Mouse (Mus musculus) limb, embryonic 10.5 days (tissue): ENCODE measurements at regions not wholly inside any gene's neighbourhood (a gene's known extent, or its start where the extent isn't known, plus 50 kb on each side); places are given as distances from the start of the nearest gene placed in this dataset.

ENCODE experiments used
- DNase-seq: peaks from one replicate; pipeline ENCODE4 v3.0.0-alpha.2; 2017; ENCODE audit warnings: low spot score
- H3K27ac ChIP-seq: fragments of 300-500 bp; sonication (generic); 2 replicates; pipeline ENCODE4 v1.5.1; 2016; ENCODE audit warnings: mild to moderate bottlenecking
- H3K27me3 ChIP-seq: fragments of 300-500 bp; sonication (generic); 2 replicates; pipeline ENCODE4 v1.6.1; 2016; ENCODE audit warnings: low read depth, mild to moderate bottlenecking; ENCODE audit not compliant: poor library complexity, severe bottlenecking
- H3K36me3 ChIP-seq: fragments of 300-500 bp; sonication (generic); 2 replicates; pipeline ENCODE4 v1.6.1; 2016; ENCODE audit warnings: mild to moderate bottlenecking, moderate library complexity
- H3K4me1 ChIP-seq: fragments of 300-500 bp; sonication (generic); 2 replicates; pipeline ENCODE4 v1.6.1; 2016
- H3K4me3 ChIP-seq: fragments of 300-500 bp; sonication (generic); 2 replicates; pipeline ENCODE4 v1.5.1; 2016; ENCODE audit warnings: mild to moderate bottlenecking, moderate library complexity
- H3K9me3 ChIP-seq: fragments of 300-500 bp; sonication (generic); replicated peaks from 2 replicates; pipeline ENCODE4 v1.6.1; 2016; ENCODE audit warnings: mild to moderate bottlenecking
- WGBS: fragments of 180-500 bp; shearing (Covaris S2); methylation state at CpG from one replicate; pipeline ENCODE4 v1.1.7; 2016; 5-methylcytosine and 5-hydroxymethylcytosine counted together

GRCm38 (mm10) chr9:122501864-122502341, 150.5 kb downstream of the Abhd5 start:
- DNase-seq: no peak

GRCm38 (mm10) chr9:122521569-122521968, 170.2 kb downstream of the Abhd5 start:
- H3K4me3 ChIP-seq: no peak overlapping the region
- WGBS: 83% methylated on average over 5 of the region's 5 CpGs
- DNase-seq: no peak

More at GRCm38 (mm10) chr9:122501864-122502341, 150.5 kb downstream of the Abhd5 start:
- Histone ChIP-seq H3K36me3 (no peaks in the 10 kb centered on the region), H3K27me3 (no peaks in the 10 kb centered on the region), H3K4me1 (peaks cover 18% of the 10 kb centered on the region), H3K9me3 (no peaks in the 10 kb centered on the region), H3K27ac (no peak overlapping the region), H3K4me3 (no peak overlapping the region)
- 49% methylated on average over 13 of the region's 13 CpGs for WGBS

GRCm38 (mm10) chr9:122525621-122526055, 174.2 kb downstream of the Abhd5 start:
- DNase-seq: no peak
- WGBS: 66% methylated on average over 10 of the region's 10 CpGs
- Histone ChIP-seq H3K4me1 (0 out of 2 replicates have a peak, but pooled peaks cover 3% of the 10 kb centered on the region), H3K4me3 (no peak overlapping the region), H3K27me3 (no peaks in the 10 kb centered on the region), H3K9me3 (no peaks in the 10 kb centered on the region), H3K36me3 (no peaks in the 10 kb centered on the region), H3K27ac (no peak overlapping the region)

More at GRCm38 (mm10) chr9:122521569-122521968, 170.2 kb downstream of the Abhd5 start:
- Histone ChIP-seq H3K4me1 (0 out of 2 replicates have a peak, but pooled peaks cover 3% of the 10 kb centered on the region), H3K9me3 (no peaks in the 10 kb centered on the region), H3K27me3 (no peaks in the 10 kb centered on the region), H3K27ac (no peak overlapping the region), H3K36me3 (no peaks in the 10 kb centered on the region)

- H3K4me3 ChIP-seq: no peak overlapping the region
- H3K27ac ChIP-seq: no peak overlapping the region
- DNase-seq: no peak
- no peaks in the 10 kb centered on the region for H3K27me3 ChIP-seq
- 76% methylated on average over 6 of the region's 6 CpGs for WGBS
- 0 out of 2 replicates have a peak, but pooled peaks cover 3% of the 10 kb centered on the region for H3K4me1 ChIP-seq
- H3K9me3 ChIP-seq: no peaks in the 10 kb centered on the region
- H3K36me3 ChIP-seq: no peaks in the 10 kb centered on the region
Measured at GRCm38 (mm10) chr9:122528267-122528666, 176.9 kb downstream of the Abhd5 start.

DNA sequence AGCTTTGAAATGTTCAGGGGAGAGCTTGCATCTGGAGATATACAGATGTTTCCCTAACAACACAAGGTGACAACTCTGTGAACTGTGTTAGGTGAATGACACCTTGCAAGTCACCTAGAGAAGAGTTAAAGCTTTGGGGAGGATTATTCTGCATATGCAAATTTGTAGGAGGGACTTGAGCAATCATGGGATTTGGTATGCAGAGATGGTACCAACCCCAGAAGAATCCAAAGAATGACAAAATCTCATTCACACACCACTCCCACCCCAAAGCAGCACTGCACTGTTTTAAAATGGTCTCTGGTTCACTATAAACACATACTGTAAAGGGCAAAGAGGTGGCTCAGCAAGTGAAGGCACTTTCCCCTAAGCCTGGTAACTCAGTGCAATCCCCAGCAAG, 178.3 kb downstream of the Abhd5 start:
- Histone ChIP-seq H3K27ac (no peak overlapping the region), H3K4me3 (no peak overlapping the region), H3K9me3 (no peaks in the 10 kb centered on the region), H3K4me1 (0 out of 2 replicates have a peak, but pooled peaks cover 3% of the 10 kb centered on the region), H3K27me3 (no peaks in the 10 kb centered on the region), H3K36me3 (no peaks in the 10 kb centered on the region)
- DNase-seq: no peak

DNA sequence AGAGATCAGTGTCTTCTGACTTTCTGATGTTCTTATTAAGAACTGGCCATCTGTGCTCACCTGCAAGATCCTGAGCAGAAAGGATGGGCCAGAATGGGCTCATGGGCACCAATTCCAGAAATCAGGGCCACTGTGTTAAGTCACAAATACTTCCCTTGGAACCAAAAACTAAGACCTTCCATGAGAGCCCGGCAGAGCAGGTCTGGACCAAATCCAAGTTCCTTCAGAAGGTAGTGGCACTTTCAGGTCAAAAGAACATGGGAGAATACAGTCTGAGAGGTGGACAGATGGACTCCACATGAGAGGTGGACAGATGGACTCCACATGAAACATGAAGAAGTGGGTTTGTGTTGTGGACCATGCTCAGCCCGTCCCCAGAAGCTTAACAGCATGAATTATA, 180.4 kb downstream of the Abhd5 start:
- 90% methylated on average over 2 of the region's 2 CpGs for WGBS
- peak; percentile 8 for DNase-seq
- H3K27ac ChIP-seq: no peak overlapping the region

GRCm38 (mm10) chr9:122534121-122534814, 182.9 kb downstream of the Abhd5 start:
- no peaks in the 10 kb centered on the region for H3K27me3 ChIP-seq
- no peaks in the 10 kb centered on the region for H3K9me3 ChIP-seq
- WGBS: 72% methylated on average over 15 of the region's 15 CpGs
- peak; percentile 15 for DNase-seq
- no peak overlapping the region for H3K4me3 ChIP-seq
- H3K36me3 ChIP-seq: no peaks in the 10 kb centered on the region
- no peak overlapping the region for H3K27ac ChIP-seq
- no peaks in the 10 kb centered on the region for H3K4me1 ChIP-seq

More for the DNA sequence above, 180.4 kb downstream of the Abhd5 start:
- Histone ChIP-seq H3K36me3 (no peaks in the 10 kb centered on the region), H3K4me3 (no peak overlapping the region), H3K4me1 (no peaks in the 10 kb centered on the region), H3K9me3 (no peaks in the 10 kb centered on the region), H3K27me3 (no peaks in the 10 kb centered on the region)

DNA sequence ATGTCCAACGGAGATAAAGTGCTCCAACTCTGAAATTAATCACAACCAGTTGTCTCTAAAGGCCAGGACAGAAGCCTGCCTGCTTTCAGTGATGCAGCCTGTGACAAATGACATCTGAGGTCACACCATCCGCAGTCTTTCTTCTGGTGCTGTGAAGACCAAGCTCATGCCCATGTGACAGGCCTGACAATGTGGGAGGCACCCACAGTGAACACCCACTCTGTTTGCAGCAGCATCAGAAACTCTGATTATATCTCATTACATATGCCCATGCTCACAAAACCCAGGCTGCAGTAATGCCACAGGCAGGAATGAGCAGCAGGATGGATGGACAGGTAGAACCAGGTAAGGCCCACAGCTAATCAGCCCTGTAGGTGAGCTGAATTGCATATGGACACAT, 183.6 kb downstream of the Abhd5 start:
- WGBS: 66% methylated on average over 2 of the region's 2 CpGs
- Histone ChIP-seq H3K27me3 (no peaks in the 10 kb centered on the region), H3K4me1 (no peaks in the 10 kb centered on the region), H3K4me3 (no peak overlapping the region), H3K9me3 (no peaks in the 10 kb centered on the region), H3K27ac (no peak overlapping the region), H3K36me3 (no peaks in the 10 kb centered on the region)
- DNase-seq: peak; percentile 20

GRCm38 (mm10) chr9:122540091-122540490, 188.7 kb downstream of the Abhd5 start:
- Histone ChIP-seq H3K36me3 (no peaks in the 10 kb centered on the region), H3K4me3 (no peak overlapping the region), H3K9me3 (no peaks in the 10 kb centered on the region), H3K27ac (no peak overlapping the region), H3K27me3 (no peaks in the 10 kb centered on the region), H3K4me1 (no peaks in the 10 kb centered on the region)
- WGBS: 48% methylated on average over 3 of the region's 3 CpGs
- peak; percentile 44 for DNase-seq

DNA sequence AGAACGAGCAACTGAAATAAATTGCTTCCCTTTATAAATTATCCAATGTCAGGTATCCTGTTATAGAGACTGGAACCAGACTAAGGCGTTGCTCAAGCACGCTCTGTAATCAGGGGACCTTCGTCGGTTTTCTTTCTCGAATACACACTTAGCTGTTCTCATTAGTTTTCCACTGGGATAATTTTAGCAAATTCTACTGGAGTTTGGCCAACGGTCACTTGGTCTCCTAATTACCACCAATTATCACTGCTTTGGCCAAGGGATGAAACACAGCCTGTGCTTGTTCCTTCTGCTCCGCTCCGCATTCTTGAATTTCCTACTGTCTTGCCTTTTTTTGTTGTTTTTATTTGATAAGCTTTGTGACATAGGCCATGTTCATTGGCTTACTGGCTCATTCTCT, 191.1 kb upstream of the Topaz1 start:
- H3K36me3 ChIP-seq: no peaks in the 10 kb centered on the region
- H3K9me3 ChIP-seq: no peaks in the 10 kb centered on the region
- 87% methylated on average over 9 of the region's 9 CpGs for WGBS
- H3K4me1 ChIP-seq: no peaks in the 10 kb centered on the region
- H3K4me3 ChIP-seq: no peak overlapping the region
- no peak overlapping the region for H3K27ac ChIP-seq
- no peak for DNase-seq
- no peaks in the 10 kb centered on the region for H3K27me3 ChIP-seq

- Histone ChIP-seq H3K4me3 (no peak overlapping the region), H3K36me3 (no peaks in the 10 kb centered on the region), H3K9me3 (no peaks in the 10 kb centered on the region), H3K27me3 (peaks cover 60% of the 10 kb centered on the region), H3K4me1 (peaks cover 20% of the 10 kb centered on the region), H3K27ac (no peak overlapping the region)
- no peak for DNase-seq
- WGBS: 72% methylated on average over 3 of the region's 3 CpGs
Measured at GRCm38 (mm10) chr9:122566060-122566459, 181.1 kb upstream of the Topaz1 start.

GRCm38 (mm10) chr9:122568691-122569441, 178.3 kb upstream of the Topaz1 start:
- H3K27ac ChIP-seq: peak overlapping the region; percentile 38
- WGBS: under 1% methylated on average over 65 of the region's 68 CpGs
- peak; percentile 61 for DNase-seq

More at GRCm38 (mm10) chr9:122568691-122569441, 178.3 kb upstream of the Topaz1 start:
- Histone ChIP-seq H3K9me3 (no peaks in the 10 kb centered on the region), H3K4me1 (peaks cover 38% of the 10 kb centered on the region), H3K36me3 (no peaks in the 10 kb centered on the region), H3K4me3 (peak overlapping the region; percentile 52), H3K27me3 (peaks cover 83% of the 10 kb centered on the region)
